Mouse (Mus musculus) hematopoietic multipotent progenitor cell, adult 10-12 weeks (in vitro differentiated cells): Measurements from ENCODE around the gene Ctsk. TPM values are rescaled to one million over a fixed set of nuclear protein-coding genes. Genes with fewer than 3 reads are reported as not detected.

Source experiments
- polyA plus RNA-seq: library from polyadenylated mRNA; stranded (reverse); fragments of >175 nt; gene quantifications from 2 replicates; pipeline ENCODE4 v1.2.3, GENCODE M21; 2012; ENCODE audit warnings: low replicate concordance

Gene Ctsk
- polyA plus RNA-seq: 0.08 TPM in 1 of 2 replicates, not detected in the other

DNA sequence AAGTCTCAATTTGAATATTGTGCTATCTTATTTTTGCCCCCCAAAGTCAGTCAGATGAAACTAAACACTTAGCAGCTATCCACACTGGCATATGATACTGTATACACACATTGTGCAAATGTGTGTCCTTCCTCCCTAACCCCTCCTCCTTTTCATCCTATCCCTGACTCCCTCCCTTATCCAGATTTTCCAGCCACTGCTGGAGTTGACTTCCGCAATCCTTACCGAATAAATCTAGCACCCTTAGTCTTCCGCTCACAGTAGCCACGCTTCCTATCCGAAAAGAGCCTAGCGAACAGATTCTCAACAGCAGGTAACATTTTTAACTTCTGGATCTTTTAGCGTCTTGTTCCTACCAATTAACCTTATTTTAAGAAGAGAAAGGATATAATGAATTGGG lies at the start of gene Ctsk:
Ctsk (plus strand) TSS at position 233 of the 400 bp plus-strand sequence.

DNA sequence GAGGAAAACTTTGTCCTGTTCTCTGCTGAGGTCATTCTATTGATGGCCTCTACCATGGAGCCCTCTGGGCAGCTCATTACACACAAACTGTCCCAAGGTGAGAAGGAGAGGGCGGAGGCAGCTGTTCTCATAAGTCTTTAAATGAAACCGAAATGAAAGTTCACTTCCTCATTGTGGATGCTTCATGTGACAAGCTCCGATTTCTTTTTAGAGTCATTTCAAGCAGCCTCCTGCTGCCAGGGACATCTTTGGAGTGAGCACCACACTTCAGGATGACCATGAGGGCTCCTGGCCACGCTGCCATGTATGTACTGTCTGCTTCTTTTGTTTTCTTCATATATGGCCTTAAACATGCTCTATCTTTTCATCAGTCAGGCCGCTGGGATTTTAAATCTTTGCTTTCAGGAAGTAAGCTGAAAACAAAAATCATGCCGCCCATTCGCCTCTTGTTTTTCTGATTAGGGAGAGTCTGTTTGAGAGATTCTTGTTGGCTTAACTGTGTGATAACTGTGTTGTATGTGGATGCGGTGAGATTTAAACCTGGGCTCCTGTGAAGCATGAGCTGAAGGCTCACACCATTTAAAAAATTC lies 27.7 kb downstream of the Ctsk start, which contains the start of gene Ctss:
Ctss (plus strand) TSS at position 165 of the 590 bp plus-strand sequence.

Other genes starting within 250 kb of the Ctsk start
- gene Bnipl, start 248.1 kb upstream of the Ctsk start, polyA plus RNA-seq: not detected in 2 replicates
- gene Mindy1, start 217.9 kb upstream of the Ctsk start, polyA plus RNA-seq: 71.0 and 165 TPM in 2 replicates
- gene Prune1, start 217.2 kb upstream of the Ctsk start, polyA plus RNA-seq: 1.8 and 3.6 TPM in 2 replicates
- 0.63 and 0.64 TPM in 2 replicates for gene Anxa9, start 192.1 kb upstream of the Ctsk start, polyA plus RNA-seq
- gene Cers2, start 184.5 kb upstream of the Ctsk start, polyA plus RNA-seq: 194 and 233 TPM in 2 replicates
- 10.9 and 12.9 TPM in 2 replicates for gene Setdb1, start 142.1 kb upstream of the Ctsk start, polyA plus RNA-seq
- not detected in 2 replicates for gene 4930558C23Rik, start 96.4 kb upstream of the Ctsk start, polyA plus RNA-seq
- gene Arnt, start 64.9 kb upstream of the Ctsk start, polyA plus RNA-seq: 32.9 and 52.8 TPM in 2 replicates
- gene Ctss, start 27.5 kb downstream of the Ctsk start, polyA plus RNA-seq: 19.9 and 33.2 TPM in 2 replicates
- not detected in 2 replicates for gene Hormad1, start 60.4 kb downstream of the Ctsk start, polyA plus RNA-seq
- 2.8 and 2.9 TPM in 2 replicates for gene Golph3l, start 89.7 kb downstream of the Ctsk start, polyA plus RNA-seq
- gene Ensa, start 125.7 kb downstream of the Ctsk start, polyA plus RNA-seq: 33.7 and 38.0 TPM in 2 replicates
- 463 and 1,409 TPM in 2 replicates for gene Mcl1, start 159.5 kb downstream of the Ctsk start, polyA plus RNA-seq
- 5.4 and 10.2 TPM in 2 replicates for gene Adamtsl4, start 188.7 kb downstream of the Ctsk start, polyA plus RNA-seq
- 26.6 and 28.3 TPM in 2 replicates for gene Ecm1, start 240.3 kb downstream of the Ctsk start, polyA plus RNA-seq